Mouse (Mus musculus) brain, embryonic 14.5 days (tissue): ENCODE results near the gene Spink4.

Experiments
- CTCF ChIP-seq: fragments of 200-500 bp; IDR thresholded peaks from 2 replicates; pipeline ENCODE4 v1.5.1; 2012; ENCODE audit warnings: inconsistent platforms, mild to moderate bottlenecking, moderate library complexity, borderline replicate concordance; ENCODE audit not compliant: insufficient read depth, insufficient read length; ENCODE audit errors: extremely low read depth
- POLR2A ChIP-seq: fragments of 200-500 bp; IDR thresholded peaks from 2 replicates; pipeline ENCODE4 v1.6.1; 2012; ENCODE audit warnings: mild to moderate bottlenecking, inconsistent platforms, borderline replicate concordance; ENCODE audit not compliant: poor library complexity, insufficient read depth, insufficient read length, severe bottlenecking; ENCODE audit errors: extremely low read depth

GRCm38 (mm10) chr4:40885166-40885525, 34.7 kb upstream of the Spink4 start:
- TF ChIP-seq POLR2A: no peak
- TF ChIP-seq CTCF: no peak
